Mouse (Mus musculus) kidney, adult 2 months (tissue): Measurements from ENCODE around the gene Slc2a13. TPM values are rescaled to one million over a fixed set of nuclear protein-coding genes. Genes with fewer than 3 reads are reported as not detected.

ENCODE experiments used
- DNase-seq: peaks from one replicate; pipeline ENCODE4 v3.0.0; 2021
- H3K27ac ChIP-seq: fragments of 200-500 bp; 2 replicates; pipeline ENCODE4 v1.5.1; 2012; ENCODE audit warnings: low read depth, low read length, control low read depth, inconsistent platforms; ENCODE audit not compliant: insufficient read depth
- H3K27me3 ChIP-seq: fragments of 200-500 bp; replicated peaks from 2 replicates; pipeline ENCODE4 v1.6.1; 2012; ENCODE audit warnings: mild to moderate bottlenecking, moderate library complexity, low read length, inconsistent platforms; ENCODE audit not compliant: control insufficient read depth, insufficient read depth
- H3K36me3 ChIP-seq: fragments of 200-500 bp; 2 replicates; pipeline ENCODE4 v1.6.1; 2012; ENCODE audit warnings: mild to moderate bottlenecking, moderate library complexity, low read length, inconsistent platforms; ENCODE audit not compliant: control insufficient read depth, insufficient read depth
- H3K4me1 ChIP-seq: fragments of 200-500 bp; 2 replicates; pipeline ENCODE4 v1.6.1; 2011; ENCODE audit warnings: low read length; ENCODE audit not compliant: control insufficient read depth, insufficient read depth
- H3K4me3 ChIP-seq: fragments of 200-500 bp; 2 replicates; pipeline ENCODE4 v1.5.1; 2011; ENCODE audit warnings: mild to moderate bottlenecking, low read depth, low read length, control low read depth; ENCODE audit not compliant: insufficient read depth
- CTCF ChIP-seq: fragments of 200-500 bp; conservative IDR thresholded peaks from 2 replicates; pipeline ENCODE4 v1.5.1; 2011; ENCODE audit warnings: low read depth, mild to moderate bottlenecking, control low read depth, low read length, moderate library complexity, mixed read lengths; ENCODE audit not compliant: insufficient read depth, insufficient read length
- POLR2A ChIP-seq: fragments of 200-500 bp; IDR thresholded peaks from one replicate; pipeline ENCODE4 v1.6.1; 2011; ENCODE audit warnings: low read depth, low read length, control low read depth
- WGBS: fragments of 180-500 bp; shearing (Covaris S2); methylation state at CpG from one replicate; pipeline ENCODE4 v1.1.7; 2018; 5-methylcytosine and 5-hydroxymethylcytosine counted together
- polyA plus RNA-seq: library from polyadenylated mRNA; depleted of rRNA; stranded (reverse); fragments of >200 nt; gene quantifications from 2 replicates; pipeline ENCODE4 v1.2.3, GENCODE M21; 2012

Slc2a13 gene
- polyA plus RNA-seq, 1 experiment, result 1.5 TPM

- 52% methylated on average over 6 of the region's 6 CpGs for WGBS
- no peak overlapping the region for H3K27ac ChIP-seq
- no peak for TF ChIP-seq CTCF
- TF ChIP-seq POLR2A, result no peak
These were observed 69.8 kb downstream of the Slc2a13 start for GRCm38 (mm10) chr15:91503291-91503690.

GRCm38 (mm10) chr15:91502661-91503060 lies 70.4 kb downstream of the Slc2a13 start:
- Histone ChIP-seq H3K27me3 (no peaks in the 10 kb centered on the region), H3K36me3 (no peaks in the 10 kb centered on the region), H3K27ac (no peak overlapping the region), H3K4me1 (no peaks in the 10 kb centered on the region; the same call in 1 of the 2 replicates), H3K4me3 (no peak overlapping the region)
- TF ChIP-seq CTCF (no peak), POLR2A (no peak)
- WGBS, result 7% methylated on average over 1 of the region's 1 CpGs
- peak; percentile 12 for DNase-seq

More at GRCm38 (mm10) chr15:91503291-91503690, 69.8 kb downstream of the Slc2a13 start:
- H3K36me3 ChIP-seq, result no peaks in the 10 kb centered on the region
- no peaks in the 10 kb centered on the region; the same call in 1 of the 2 replicates for H3K4me1 ChIP-seq
- DNase-seq, result no peak
- no peak overlapping the region for H3K4me3 ChIP-seq
- no peaks in the 10 kb centered on the region for H3K27me3 ChIP-seq

GRCm38 (mm10) chr15:91502235-91502634 lies 70.8 kb downstream of the Slc2a13 start:
- H3K4me1 ChIP-seq, result no peaks in the 10 kb centered on the region; the same call in 1 of the 2 replicates

GRCm38 (mm10) chr15:91495014-91495413 lies 78.0 kb downstream of the Slc2a13 start:
- DNase-seq, result no peak
- 61% methylated on average over 4 of the region's 4 CpGs for WGBS
- Histone ChIP-seq H3K27me3 (no peaks in the 10 kb centered on the region), H3K4me1 (no peaks in the 10 kb centered on the region), H3K4me3 (no peak overlapping the region), H3K36me3 (no peaks in the 10 kb centered on the region), H3K27ac (no peak overlapping the region)
- TF ChIP-seq POLR2A, result no peak
- no peak for TF ChIP-seq CTCF

More at GRCm38 (mm10) chr15:91502235-91502634, 70.8 kb downstream of the Slc2a13 start:
- WGBS, result 84% methylated on average over 9 of the region's 9 CpGs
- no peaks in the 10 kb centered on the region for H3K27me3 ChIP-seq
- no peak overlapping the region for H3K4me3 ChIP-seq
- no peak overlapping the region for H3K27ac ChIP-seq
- no peak for TF ChIP-seq CTCF
- no peak for TF ChIP-seq POLR2A
- no peaks in the 10 kb centered on the region for H3K36me3 ChIP-seq
- no peak for DNase-seq

GRCm38 (mm10) chr15:91479924-91480615 lies 93.0 kb downstream of the Slc2a13 start:
- no peak for TF ChIP-seq POLR2A
- no peak for TF ChIP-seq CTCF
- no peak overlapping the region for H3K27ac ChIP-seq
- no peak overlapping the region for H3K4me3 ChIP-seq
- no peaks in the 10 kb centered on the region for H3K36me3 ChIP-seq
- 91% methylated on average over 14 of the region's 14 CpGs for WGBS
- no peaks in the 10 kb centered on the region for H3K4me1 ChIP-seq
- no peak for DNase-seq
- no peaks in the 10 kb centered on the region; the same call in 1 of the 2 replicates for H3K27me3 ChIP-seq

- 24% methylated on average over 5 of the region's 5 CpGs for WGBS
- DNase-seq, result peak; percentile 65
These were observed 95.3 kb downstream of the Slc2a13 start for GRCm38 (mm10) chr15:91477766-91478165.

GRCm38 (mm10) chr15:91473690-91474409 lies 99.2 kb downstream of the Slc2a13 start:
- H3K27ac ChIP-seq, result no peak overlapping the region
- DNase-seq, result no peak
- H3K36me3 ChIP-seq, result no peaks in the 10 kb centered on the region
- 81% methylated on average over 2 of the region's 2 CpGs for WGBS
- H3K4me1 ChIP-seq, result no peaks in the 10 kb centered on the region
- TF ChIP-seq POLR2A (no peak), CTCF (no peak)
- H3K27me3 ChIP-seq, result no peaks in the 10 kb centered on the region
- H3K4me3 ChIP-seq, result no peak overlapping the region

More at GRCm38 (mm10) chr15:91477766-91478165, 95.3 kb downstream of the Slc2a13 start:
- Histone ChIP-seq H3K27ac (no peak overlapping the region), H3K27me3 (no peaks in the 10 kb centered on the region), H3K4me3 (no peak overlapping the region), H3K36me3 (no peaks in the 10 kb centered on the region), H3K4me1 (no peaks in the 10 kb centered on the region)
- TF ChIP-seq POLR2A (no peak), CTCF (peak; percentile 51)
